Mouse (Mus musculus) limb, embryonic 12.5 days (tissue): Measurements from ENCODE around the gene Rab11fip2. TPM values are rescaled to one million over a fixed set of nuclear protein-coding genes. Genes with fewer than 3 reads are reported as not detected.

ENCODE experiments used
- ATAC-seq: fragments of 200-750 bp; cut with Nextera tagmentation; 2 replicates; pipeline ENCODE4 v1.8.0; 2017; ENCODE audit warnings: low read depth, moderate TSS enrichment; ENCODE audit not compliant: insufficient number of reproducible peaks, insufficient read depth, low FRiP score, low TSS enrichment
- H3K27ac ChIP-seq: fragments of 300-500 bp; sonication (generic); 2 replicates; pipeline ENCODE4 v1.5.1; 2016; ENCODE audit warnings: mild to moderate bottlenecking, moderate library complexity
- H3K27me3 ChIP-seq: fragments of 300-500 bp; sonication (generic); 2 replicates; pipeline ENCODE4 v1.6.1; 2016; ENCODE audit warnings: mild to moderate bottlenecking, moderate library complexity
- H3K36me3 ChIP-seq: fragments of 300-500 bp; sonication (generic); 2 replicates; pipeline ENCODE4 v1.6.1; 2016; ENCODE audit warnings: mild to moderate bottlenecking, moderate library complexity
- H3K4me1 ChIP-seq: fragments of 300-500 bp; sonication (generic); replicated peaks from 2 replicates; pipeline ENCODE4 v1.6.1; 2016
- H3K4me2 ChIP-seq: fragments of 300-500 bp; sonication (generic); 2 replicates; pipeline ENCODE4 v1.6.1; 2016; ENCODE audit warnings: mild to moderate bottlenecking, moderate library complexity
- H3K4me3 ChIP-seq: fragments of 300-500 bp; sonication (generic); replicated peaks from 2 replicates; pipeline ENCODE4 v1.5.1; 2016; ENCODE audit warnings: mild to moderate bottlenecking
- H3K9ac ChIP-seq: fragments of 300-500 bp; sonication (generic); replicated peaks from 2 replicates; pipeline ENCODE4 v1.6.1; 2016; ENCODE audit warnings: mild to moderate bottlenecking, moderate library complexity
- H3K9me3 ChIP-seq: fragments of 300-500 bp; sonication (generic); 2 replicates; pipeline ENCODE4 v1.6.1; 2016; ENCODE audit warnings: mild to moderate bottlenecking, moderate library complexity
- WGBS: fragments of 180-500 bp; shearing (Covaris S2); methylation state at CpG from one replicate; pipeline ENCODE4 v1.1.7; 2016; 5-methylcytosine and 5-hydroxymethylcytosine counted together
- polyA plus RNA-seq: library from polyadenylated mRNA; unstranded; fragments of >200 nt; fragmentation: Nextera tagmentation; extraction: Ambion mirVana; gene quantifications from 2 replicates; pipeline ENCODE4 v1.2.1, GENCODE M21; 2016

Rab11fip2 gene
- polyA plus RNA-seq, 1 experiment from 2014 or later = 4.9 TPM

- no peak for ATAC-seq
- WGBS = 61% methylated on average over 4 of the region's 4 CpGs
These were observed 31.9 kb downstream of the Rab11fip2 start for GRCm38 (mm10) chr19:59911554-59911953.

GRCm38 (mm10) chr19:59905296-59906081 is 38.0 kb downstream of the Rab11fip2 start:
- H3K9me3 ChIP-seq = no peaks in the 10 kb centered on the region
- H3K4me1 ChIP-seq = no peaks in the 10 kb centered on the region
- H3K27ac ChIP-seq = no peak overlapping the region
- peaks cover 23% of the 10 kb centered on the region for H3K36me3 ChIP-seq
- no peaks in the 10 kb centered on the region for H3K27me3 ChIP-seq
- H3K9ac ChIP-seq = no peak overlapping the region
- WGBS = 53% methylated on average over 1 of the region's 1 CpGs
- H3K4me2 ChIP-seq = no peak overlapping the region
- no peak overlapping the region for H3K4me3 ChIP-seq
- no peak for ATAC-seq

More at GRCm38 (mm10) chr19:59911554-59911953, 31.9 kb downstream of the Rab11fip2 start:
- Histone ChIP-seq H3K4me2 (no peak overlapping the region), H3K27ac (no peak overlapping the region), H3K9me3 (no peaks in the 10 kb centered on the region), H3K9ac (no peak overlapping the region), H3K4me3 (no peak overlapping the region), H3K27me3 (no peaks in the 10 kb centered on the region), H3K4me1 (no peaks in the 10 kb centered on the region), H3K36me3 (peaks cover 12% of the 10 kb centered on the region)

- Histone ChIP-seq H3K4me3 (no peak overlapping the region), H3K4me2 (no peak overlapping the region), H3K4me1 (no peaks in the 10 kb centered on the region), H3K9ac (no peak overlapping the region), H3K27me3 (no peaks in the 10 kb centered on the region), H3K9me3 (no peaks in the 10 kb centered on the region), H3K36me3 (0 out of 2 replicates have a peak, but pooled peaks cover 4% of the 10 kb centered on the region), H3K27ac (no peak overlapping the region)
- 88% methylated on average over 4 of the region's 4 CpGs for WGBS
- ATAC-seq = no peak
These were observed 43.5 kb downstream of the Rab11fip2 start for GRCm38 (mm10) chr19:59899965-59900364.

GRCm38 (mm10) chr19:59898301-59898700 is 45.2 kb downstream of the Rab11fip2 start:
- Histone ChIP-seq H3K4me3 (no peak overlapping the region), H3K27ac (no peak overlapping the region), H3K27me3 (no peaks in the 10 kb centered on the region), H3K4me1 (no peaks in the 10 kb centered on the region), H3K9ac (no peak overlapping the region), H3K4me2 (no peak overlapping the region), H3K36me3 (0 out of 2 replicates have a peak, but pooled peaks cover 4% of the 10 kb centered on the region), H3K9me3 (no peaks in the 10 kb centered on the region)
- ATAC-seq = no peak
- WGBS = 82% methylated on average over 4 of the region's 4 CpGs

- Histone ChIP-seq H3K36me3 (no peaks in the 10 kb centered on the region), H3K4me2 (no peak overlapping the region), H3K27me3 (no peaks in the 10 kb centered on the region), H3K9ac (no peak overlapping the region), H3K4me1 (peaks cover 11% of the 10 kb centered on the region), H3K4me3 (no peak overlapping the region), H3K9me3 (no peaks in the 10 kb centered on the region), H3K27ac (no peak overlapping the region)
- no peak for ATAC-seq
- 81% methylated on average over 4 of the region's 4 CpGs for WGBS
These were observed 54.1 kb downstream of the Rab11fip2 start for GRCm38 (mm10) chr19:59889383-59889782.

GRCm38 (mm10) chr19:59888846-59889245 is 54.6 kb downstream of the Rab11fip2 start:
- Histone ChIP-seq H3K4me1 (peaks cover 11% of the 10 kb centered on the region), H3K9me3 (no peaks in the 10 kb centered on the region), H3K4me2 (no peak overlapping the region), H3K9ac (no peak overlapping the region), H3K36me3 (no peaks in the 10 kb centered on the region), H3K27ac (no peak overlapping the region), H3K27me3 (no peaks in the 10 kb centered on the region), H3K4me3 (no peak overlapping the region)
- no peak for ATAC-seq
- 96% methylated on average over 2 of the region's 2 CpGs for WGBS

GRCm38 (mm10) chr19:59887866-59888265 is 55.6 kb downstream of the Rab11fip2 start:
- H3K27ac ChIP-seq = no peak overlapping the region
- H3K27me3 ChIP-seq = no peaks in the 10 kb centered on the region
- ATAC-seq = no peak
- H3K36me3 ChIP-seq = no peaks in the 10 kb centered on the region
- H3K9ac ChIP-seq = no peak overlapping the region
- 60% methylated on average over 2 of the region's 2 CpGs for WGBS
- no peaks in the 10 kb centered on the region for H3K9me3 ChIP-seq
- H3K4me1 ChIP-seq = peaks cover 11% of the 10 kb centered on the region
- H3K4me2 ChIP-seq = no peak overlapping the region
- H3K4me3 ChIP-seq = no peak overlapping the region

GRCm38 (mm10) chr19:59885301-59885700 is 58.2 kb downstream of the Rab11fip2 start:
- 84% methylated on average over 2 of the region's 2 CpGs for WGBS
- Histone ChIP-seq H3K9ac (no peak overlapping the region), H3K36me3 (no peaks in the 10 kb centered on the region), H3K27me3 (no peaks in the 10 kb centered on the region), H3K9me3 (no peaks in the 10 kb centered on the region), H3K27ac (no peak overlapping the region), H3K4me1 (peaks cover 11% of the 10 kb centered on the region), H3K4me3 (no peak overlapping the region), H3K4me2 (no peak overlapping the region)
- no peak for ATAC-seq

- WGBS = 45% methylated on average over 2 of the region's 2 CpGs
- H3K4me2 ChIP-seq = no peak overlapping the region
- peaks cover 18% of the 10 kb centered on the region for H3K4me1 ChIP-seq
- H3K9ac ChIP-seq = no peak overlapping the region
- H3K36me3 ChIP-seq = no peaks in the 10 kb centered on the region
- H3K4me3 ChIP-seq = no peak overlapping the region
- no peaks in the 10 kb centered on the region for H3K27me3 ChIP-seq
- H3K9me3 ChIP-seq = no peaks in the 10 kb centered on the region
- H3K27ac ChIP-seq = peak overlapping the region; percentile 41; the same call in 1 of the 2 replicates
- ATAC-seq = no peak
These were observed 66.2 kb downstream of the Rab11fip2 start for GRCm38 (mm10) chr19:59877238-59877637.

- peak; percentile 42; the same call in 1 of the 2 replicates for ATAC-seq
- Histone ChIP-seq H3K9ac (no peak overlapping the region), H3K4me2 (no peak overlapping the region), H3K4me1 (peaks cover 10% of the 10 kb centered on the region; the same call in 1 of the 2 replicates), H3K27me3 (no peaks in the 10 kb centered on the region), H3K27ac (no peak overlapping the region), H3K9me3 (no peaks in the 10 kb centered on the region), H3K4me3 (no peak overlapping the region), H3K36me3 (no peaks in the 10 kb centered on the region)
- WGBS = 50% methylated on average over 9 of the region's 9 CpGs
These were observed 76.8 kb downstream of the Rab11fip2 start for GRCm38 (mm10) chr19:59866666-59867065.

GRCm38 (mm10) chr19:59862423-59862822 is 81.0 kb downstream of the Rab11fip2 start:
- no peak overlapping the region for H3K4me3 ChIP-seq
- H3K4me1 ChIP-seq = peaks cover 10% of the 10 kb centered on the region; the same call in 1 of the 2 replicates
- H3K4me2 ChIP-seq = no peak overlapping the region
- no peak for ATAC-seq
- H3K27me3 ChIP-seq = no peaks in the 10 kb centered on the region
- no peaks in the 10 kb centered on the region for H3K36me3 ChIP-seq
- no peak overlapping the region for H3K9ac ChIP-seq
- no peak overlapping the region for H3K27ac ChIP-seq
- no peaks in the 10 kb centered on the region for H3K9me3 ChIP-seq

- WGBS = 70% methylated on average over 3 of the region's 3 CpGs
- H3K27me3 ChIP-seq = no peaks in the 10 kb centered on the region
- H3K4me1 ChIP-seq = 0 out of 2 replicates have a peak, but pooled peaks cover 3% of the 10 kb centered on the region
- H3K36me3 ChIP-seq = no peaks in the 10 kb centered on the region
- no peak overlapping the region for H3K4me2 ChIP-seq
- no peak for ATAC-seq
- no peak overlapping the region for H3K9ac ChIP-seq
- H3K27ac ChIP-seq = no peak overlapping the region
- H3K9me3 ChIP-seq = no peaks in the 10 kb centered on the region
- no peak overlapping the region for H3K4me3 ChIP-seq
These were observed 82.7 kb downstream of the Rab11fip2 start for GRCm38 (mm10) chr19:59860799-59861198.
